Mouse (Mus musculus): ENCODE measurements around the gene Vmn2r71.

Vmn2r71 gene

GRCm38 (mm10) chr7:85562787-85563186 lies at the start of gene Vmn2r71:
Gene Vmn2r71 (plus strand): TSS chr7:85563087.
- DNase-seq (ENCODE audit: low read depth): no peak

- no peak for DNase-seq (ENCODE audit: low read depth)
These were observed 20.8 kb upstream of the Vmn2r71 start for GRCm38 (mm10) chr7:85542108-85542507.

GRCm38 (mm10) chr7:85543118-85543517 lies 19.8 kb upstream of the Vmn2r71 start:
- DNase-seq (ENCODE audit: low read depth): no peak

- DNase-seq (ENCODE audit: low read depth): no peak
These were observed 6.2 kb downstream of the Vmn2r71 start, which contains the start of gene Vmn2r70 for GRCm38 (mm10) chr7:85569092-85569491. Gene Vmn2r70 (minus strand): TSS chr7:85569192.
